Mouse (Mus musculus) limb, embryonic 15.5 days (tissue): ENCODE results near the gene R3hcc1l. TPM values are rescaled to one million over a fixed set of nuclear protein-coding genes. Genes with fewer than 3 reads are reported as not detected.

Source experiments
- ATAC-seq: fragments of 200-750 bp; cut with Nextera tagmentation; 2 replicates; pipeline ENCODE4 v1.8.0; 2017; ENCODE audit warnings: low read depth, moderate TSS enrichment; ENCODE audit not compliant: insufficient number of reproducible peaks, low FRiP score, low TSS enrichment
- H3K27ac ChIP-seq: fragments of 300-500 bp; sonication (generic); 2 replicates; pipeline ENCODE4 v1.5.1; 2015; ENCODE audit warnings: moderate library complexity, mild to moderate bottlenecking, inconsistent platforms
- H3K27me3 ChIP-seq: fragments of 300-500 bp; sonication (generic); 2 replicates; pipeline ENCODE4 v1.6.1; 2015; ENCODE audit warnings: inconsistent platforms
- H3K36me3 ChIP-seq: fragments of 300-500 bp; sonication (generic); 2 replicates; pipeline ENCODE4 v1.6.1; 2015; ENCODE audit warnings: inconsistent platforms
- H3K4me1 ChIP-seq: fragments of 300-500 bp; sonication (generic); 2 replicates; pipeline ENCODE4 v1.6.1; 2015; ENCODE audit warnings: inconsistent platforms
- H3K4me2 ChIP-seq: fragments of 300-500 bp; sonication (generic); 2 replicates; pipeline ENCODE4 v1.6.1; 2015; ENCODE audit warnings: mild to moderate bottlenecking, inconsistent platforms
- H3K4me3 ChIP-seq: fragments of 300-500 bp; sonication (generic); 2 replicates; pipeline ENCODE4 v1.5.1; 2015; ENCODE audit warnings: mild to moderate bottlenecking, inconsistent platforms
- H3K9ac ChIP-seq: fragments of 300-500 bp; sonication (generic); 2 replicates; pipeline ENCODE4 v1.6.1; 2015; ENCODE audit warnings: inconsistent platforms
- H3K9me3 ChIP-seq: fragments of 300-500 bp; sonication (generic); 2 replicates; pipeline ENCODE4 v1.6.1; 2016; ENCODE audit warnings: inconsistent platforms
- WGBS: fragments of 180-500 bp; shearing (Covaris S2); methylation state at CpG from one replicate; pipeline ENCODE4 v1.1.7; 2015; 5-methylcytosine and 5-hydroxymethylcytosine counted together
- polyA plus RNA-seq: library from polyadenylated mRNA; unstranded; fragments of >200 nt; fragmentation: Nextera tagmentation; extraction: Ambion mirVana; gene quantifications from 2 replicates; pipeline ENCODE4 v1.2.1, GENCODE M21; 2015

Gene R3hcc1l
- polyA plus RNA-seq, 1 experiment from 2014 or later, result 18.9 TPM

DNA sequence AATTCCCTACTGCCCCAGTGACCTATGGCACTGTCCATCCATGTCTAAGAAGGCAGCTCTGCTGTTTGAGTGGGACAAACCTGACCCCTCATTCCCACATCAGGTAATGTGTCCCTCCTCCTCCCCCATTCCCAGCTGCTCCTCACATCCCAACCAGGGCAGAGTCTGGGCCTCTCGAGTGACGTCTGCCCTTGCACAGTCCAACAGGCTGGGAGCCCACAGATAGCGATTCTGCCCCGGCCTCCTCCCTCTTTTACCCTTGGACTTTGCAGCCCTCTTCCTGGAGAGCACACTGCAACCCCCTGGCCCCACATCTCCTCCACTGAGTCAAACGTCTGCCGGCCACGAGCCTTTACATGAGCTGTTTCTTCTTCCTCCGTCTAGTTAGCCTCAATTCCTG, 84.0 kb downstream of the R3hcc1l start:
- Histone ChIP-seq H3K4me1 (no peaks in the 10 kb centered on the region), H3K36me3 (no peaks in the 10 kb centered on the region), H3K27ac (no peak overlapping the region), H3K4me3 (no peak overlapping the region), H3K27me3 (no peaks in the 10 kb centered on the region), H3K4me2 (no peak overlapping the region), H3K9ac (no peak overlapping the region), H3K9me3 (no peaks in the 10 kb centered on the region)
- 75% methylated on average over 8 of the region's 8 CpGs for WGBS
- no peak for ATAC-seq

DNA sequence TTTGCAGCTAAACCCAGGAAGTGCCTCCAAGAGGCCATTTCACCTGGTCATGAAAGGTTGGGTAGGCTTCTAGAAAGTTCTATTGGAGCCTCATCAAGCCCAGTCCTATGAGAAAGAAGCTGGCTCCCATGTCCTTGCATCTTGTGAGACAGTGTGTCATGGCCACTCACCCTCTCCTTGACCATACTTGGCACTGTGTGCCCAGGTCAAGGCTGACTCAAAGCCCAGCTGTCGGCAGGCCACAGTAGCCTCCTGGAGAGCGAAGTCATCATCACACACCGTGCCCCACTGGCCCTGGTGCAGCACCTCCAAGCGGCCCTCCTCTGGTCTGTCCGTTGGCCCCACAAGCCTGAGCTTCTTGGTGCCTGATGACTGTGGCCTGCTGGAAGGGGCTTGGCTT, 89.5 kb downstream of the R3hcc1l start:
- H3K4me3 ChIP-seq, result no peak overlapping the region
- no peaks in the 10 kb centered on the region for H3K9me3 ChIP-seq
- H3K36me3 ChIP-seq, result no peaks in the 10 kb centered on the region
- ATAC-seq, result no peak
- no peak overlapping the region for H3K27ac ChIP-seq
- H3K4me2 ChIP-seq, result no peak overlapping the region
- H3K27me3 ChIP-seq, result peaks cover 13% of the 10 kb centered on the region
- H3K9ac ChIP-seq, result no peak overlapping the region
- 90% methylated on average over 5 of the region's 5 CpGs for WGBS
- H3K4me1 ChIP-seq, result peaks cover 10% of the 10 kb centered on the region

DNA sequence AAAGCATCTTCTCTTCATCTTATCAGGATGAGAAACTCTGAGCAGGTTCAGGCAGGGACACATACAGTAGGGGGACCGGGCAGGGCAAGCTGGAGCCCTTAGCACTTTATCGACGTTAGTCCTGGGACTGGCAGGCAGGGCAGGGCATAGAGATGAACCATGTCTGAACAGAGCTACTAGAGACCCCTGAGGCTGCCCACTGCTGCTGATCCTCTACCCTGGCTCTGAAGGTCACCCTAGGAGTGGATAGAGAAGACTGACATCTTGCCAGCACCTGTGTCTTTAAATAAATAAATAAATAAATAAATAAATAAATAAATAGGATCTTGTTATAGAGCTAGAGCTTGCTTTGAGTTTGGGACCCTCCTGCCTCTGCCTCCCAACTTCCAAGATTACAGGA, 91.2 kb downstream of the R3hcc1l start:
- Histone ChIP-seq H3K27ac (no peak overlapping the region), H3K4me2 (no peak overlapping the region), H3K9ac (no peak overlapping the region), H3K27me3 (peaks cover 13% of the 10 kb centered on the region), H3K4me3 (no peak overlapping the region), H3K36me3 (no peaks in the 10 kb centered on the region), H3K4me1 (peaks cover 19% of the 10 kb centered on the region), H3K9me3 (no peaks in the 10 kb centered on the region)
- 91% methylated on average over 3 of the region's 3 CpGs for WGBS
- ATAC-seq, result no peak

DNA sequence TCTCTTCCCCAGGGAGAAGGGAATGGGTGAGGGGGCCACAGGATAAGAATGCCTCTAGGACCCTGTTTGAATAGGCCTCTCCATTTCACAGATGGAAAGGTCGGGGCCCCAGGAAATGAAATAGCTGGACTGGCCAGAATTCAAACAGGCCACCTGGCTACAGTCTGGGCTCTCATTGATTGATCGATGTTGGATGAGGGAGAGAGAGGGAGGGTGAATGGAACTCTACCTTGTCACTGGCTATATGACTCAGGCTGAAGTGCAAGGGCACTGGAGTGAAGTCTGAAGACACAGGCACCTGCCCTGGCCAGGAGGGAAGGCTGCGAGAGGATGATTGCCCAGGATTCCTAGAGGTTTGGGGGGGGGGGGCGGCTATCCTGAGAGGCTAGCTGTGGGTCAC, 93.2 kb downstream of the R3hcc1l start:
- peaks cover 13% of the 10 kb centered on the region for H3K27me3 ChIP-seq
- no peak overlapping the region for H3K27ac ChIP-seq
- H3K9ac ChIP-seq, result no peak overlapping the region
- H3K4me2 ChIP-seq, result no peak overlapping the region
- H3K36me3 ChIP-seq, result no peaks in the 10 kb centered on the region
- H3K9me3 ChIP-seq, result no peaks in the 10 kb centered on the region
- no peak overlapping the region for H3K4me3 ChIP-seq
- H3K4me1 ChIP-seq, result peaks cover 19% of the 10 kb centered on the region
- WGBS, result 83% methylated on average over 4 of the region's 4 CpGs
- no peak for ATAC-seq

DNA sequence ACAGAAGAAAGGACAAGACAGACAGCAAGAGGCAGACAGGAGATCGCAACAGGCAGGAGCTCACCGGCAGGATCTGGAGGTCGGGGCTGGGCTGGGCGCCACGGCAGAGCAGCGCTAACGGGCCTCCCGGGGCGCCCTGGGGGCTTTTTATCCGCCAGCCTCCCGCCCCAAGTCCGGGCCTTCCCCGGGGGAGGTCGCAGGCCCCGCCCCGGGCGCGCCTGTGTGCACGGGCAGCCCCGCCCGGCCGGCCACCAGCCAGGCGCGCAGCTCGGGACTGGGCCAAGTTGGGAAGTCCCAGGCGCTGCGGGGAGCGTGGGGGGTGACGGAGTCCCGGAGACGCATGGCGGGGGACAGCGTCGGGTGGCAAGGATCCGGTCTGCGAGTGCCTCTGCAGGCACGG, 94.1 kb downstream of the R3hcc1l start, which contains the start of gene Loxl4:
Gene Loxl4 (minus strand): TSS at position 160 of the 400 bp plus-strand sequence.
- H3K36me3 ChIP-seq, result no peaks in the 10 kb centered on the region
- H3K4me3 ChIP-seq, result peak within 1 kb of the TSS; percentile 44
- ATAC-seq, result peak; percentile 61; the same call in 1 of the 2 replicates
- H3K9me3 ChIP-seq, result no peaks in the 10 kb centered on the region
- no peak within 1 kb of the TSS for H3K27ac ChIP-seq
- H3K27me3 ChIP-seq, result peaks cover 13% of the 10 kb centered on the region
- no peak within 1 kb of the TSS for H3K9ac ChIP-seq
- peaks cover 19% of the 10 kb centered on the region for H3K4me1 ChIP-seq
- WGBS, result under 1% methylated on average over 37 of the region's 37 CpGs
- H3K4me2 ChIP-seq, result peak within 1 kb of the TSS; percentile 82

DNA sequence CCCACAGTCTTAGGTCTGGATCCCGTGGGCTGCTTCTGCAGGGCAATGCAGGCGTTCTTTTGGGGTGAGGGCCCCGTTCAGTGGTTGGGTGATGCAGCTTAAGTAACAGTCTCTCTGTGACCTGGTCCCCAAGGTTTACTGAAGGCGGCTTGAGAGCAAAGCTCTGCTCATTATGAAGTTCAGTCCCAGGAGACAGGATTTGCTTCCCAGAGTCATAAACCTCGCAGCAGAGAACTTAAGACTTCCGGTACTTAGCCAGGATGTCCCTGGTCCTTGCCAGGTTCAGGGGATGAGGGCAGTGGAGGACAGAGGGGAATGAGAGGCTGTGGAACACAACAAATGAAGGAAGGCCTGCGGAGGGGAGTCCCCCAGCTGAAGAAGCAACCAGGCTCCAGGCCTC, 94.6 kb downstream of the R3hcc1l start:
- Histone ChIP-seq H3K27me3 (peaks cover 13% of the 10 kb centered on the region), H3K4me2 (peak overlapping the region; percentile 82), H3K4me1 (peaks cover 19% of the 10 kb centered on the region), H3K36me3 (no peaks in the 10 kb centered on the region), H3K9ac (no peak overlapping the region), H3K9me3 (no peaks in the 10 kb centered on the region), H3K4me3 (peak overlapping the region; percentile 44), H3K27ac (no peak overlapping the region)
- no peak for ATAC-seq
- 16% methylated on average over 7 of the region's 7 CpGs for WGBS

DNA sequence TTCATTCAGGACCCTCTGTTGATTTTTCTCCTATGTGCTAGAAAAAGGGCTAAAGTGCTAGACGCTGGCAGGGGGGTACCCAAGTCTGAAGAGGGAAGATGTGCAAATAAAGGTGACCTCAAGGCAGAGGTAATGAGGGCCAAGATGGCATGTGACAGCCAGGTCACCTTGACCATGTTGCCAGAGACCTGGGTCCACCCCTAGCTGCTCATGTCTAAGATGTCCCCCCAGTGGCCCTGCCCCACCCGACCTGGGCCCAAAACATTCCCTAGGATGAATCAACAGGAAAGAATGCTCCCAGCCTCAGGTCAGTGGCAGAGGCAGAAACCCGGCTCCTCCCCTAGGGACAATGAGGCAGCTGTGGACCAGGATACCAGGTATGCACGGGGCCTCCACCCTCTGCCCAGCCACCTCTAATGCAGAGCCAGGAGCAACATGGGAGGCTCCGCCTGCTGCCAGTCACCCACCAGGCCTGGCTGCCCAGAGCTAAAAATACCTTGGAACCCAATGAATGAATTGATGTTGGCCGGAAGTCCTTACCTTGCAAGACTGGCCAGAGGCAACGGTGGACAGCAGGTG, 95.2 kb downstream of the R3hcc1l start:
- H3K36me3 ChIP-seq, result no peaks in the 10 kb centered on the region
- no peak overlapping the region for H3K27ac ChIP-seq
- H3K4me2 ChIP-seq, result no peak overlapping the region
- H3K9me3 ChIP-seq, result no peaks in the 10 kb centered on the region
- peaks cover 19% of the 10 kb centered on the region for H3K4me1 ChIP-seq
- no peak for ATAC-seq
- H3K27me3 ChIP-seq, result peaks cover 13% of the 10 kb centered on the region
- H3K4me3 ChIP-seq, result no peak overlapping the region
- no peak overlapping the region for H3K9ac ChIP-seq
- 64% methylated on average over 7 of the region's 7 CpGs for WGBS

DNA sequence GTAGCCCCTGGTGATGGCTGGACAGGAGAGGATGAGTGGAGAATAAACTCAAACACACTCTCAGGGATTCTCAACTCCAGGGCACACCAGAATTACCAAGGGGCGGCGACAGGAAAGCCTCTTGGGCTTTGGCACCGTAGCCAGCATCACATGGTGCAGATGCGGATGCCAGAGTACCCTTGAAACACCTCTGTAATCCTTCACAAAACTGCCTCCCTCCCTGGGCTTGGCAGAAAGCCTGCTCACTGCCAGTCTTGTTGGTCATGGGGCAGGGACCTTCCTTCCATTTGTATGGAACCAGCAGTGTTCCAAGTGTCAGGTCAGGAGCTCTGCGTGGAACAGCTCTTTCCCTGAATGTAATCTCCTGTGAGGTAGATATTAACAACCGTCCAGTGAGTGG, 109.5 kb downstream of the R3hcc1l start:
- Histone ChIP-seq H3K9ac (no peak overlapping the region), H3K4me3 (no peak overlapping the region), H3K36me3 (no peaks in the 10 kb centered on the region), H3K4me2 (no peak overlapping the region), H3K27me3 (no peaks in the 10 kb centered on the region), H3K4me1 (peaks cover 14% of the 10 kb centered on the region), H3K9me3 (no peaks in the 10 kb centered on the region), H3K27ac (no peak overlapping the region)
- WGBS, result 83% methylated on average over 6 of the region's 6 CpGs
- ATAC-seq, result no peak

DNA sequence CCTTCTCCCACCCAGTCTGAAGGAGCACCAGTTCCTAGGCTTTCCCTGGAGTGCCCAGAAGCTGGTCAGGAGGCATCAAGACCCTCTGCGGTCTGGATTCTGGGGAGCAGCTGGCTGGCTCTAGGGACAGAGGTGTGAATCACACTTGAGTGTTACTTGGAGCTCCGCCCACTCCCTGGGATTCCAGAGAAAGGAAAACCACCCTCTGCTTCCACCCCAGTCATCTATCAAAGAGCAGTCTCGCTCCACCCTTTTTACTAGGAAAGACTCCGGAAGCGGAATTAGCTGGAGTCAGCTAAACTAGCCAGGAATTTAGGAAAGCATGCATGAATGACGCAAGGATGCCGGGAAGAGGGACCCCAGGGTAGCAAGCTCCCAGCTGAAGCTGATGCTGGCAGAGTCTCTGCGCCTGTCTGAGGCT, 113.0 kb downstream of the R3hcc1l start:
- H3K27me3 ChIP-seq, result no peaks in the 10 kb centered on the region
- 3% methylated on average over 8 of the region's 8 CpGs for WGBS
- H3K9ac ChIP-seq, result no peak overlapping the region
- no peaks in the 10 kb centered on the region for H3K36me3 ChIP-seq
- H3K4me3 ChIP-seq, result no peak overlapping the region
- peaks cover 16% of the 10 kb centered on the region for H3K4me1 ChIP-seq
- no peaks in the 10 kb centered on the region for H3K9me3 ChIP-seq
- ATAC-seq, result 0 out of 2 replicates have a peak, but pooled peaks have one; percentile 40
- H3K4me2 ChIP-seq, result peak overlapping the region; percentile 22
- no peak overlapping the region; the same call in 1 of the 2 replicates for H3K27ac ChIP-seq

DNA sequence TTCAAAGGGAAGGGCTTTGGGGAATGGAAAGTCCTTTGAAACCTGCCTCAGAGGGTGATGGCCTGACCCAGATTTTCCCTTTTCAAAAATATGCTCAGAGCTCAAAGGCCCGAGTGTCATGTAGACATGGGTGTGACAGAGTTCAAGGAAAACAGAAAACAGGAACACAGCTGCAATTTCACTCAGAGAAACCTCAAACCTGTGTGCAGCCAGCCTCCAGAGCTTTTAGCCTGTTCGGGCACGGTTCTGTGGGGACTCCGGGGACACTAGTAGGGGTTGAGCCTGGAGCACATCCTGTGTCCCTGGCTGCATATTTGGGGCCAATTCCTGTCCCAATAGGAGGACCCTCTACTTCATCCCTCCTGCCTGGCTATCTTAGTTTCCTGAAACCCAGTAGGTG, 113.7 kb downstream of the R3hcc1l start:
- Histone ChIP-seq H3K27me3 (no peaks in the 10 kb centered on the region), H3K36me3 (no peaks in the 10 kb centered on the region), H3K9ac (no peak overlapping the region), H3K4me3 (no peak overlapping the region), H3K4me2 (no peak overlapping the region), H3K27ac (no peak overlapping the region), H3K4me1 (peaks cover 16% of the 10 kb centered on the region), H3K9me3 (no peaks in the 10 kb centered on the region)
- WGBS, result 49% methylated on average over 4 of the region's 4 CpGs
- ATAC-seq, result no peak

DNA sequence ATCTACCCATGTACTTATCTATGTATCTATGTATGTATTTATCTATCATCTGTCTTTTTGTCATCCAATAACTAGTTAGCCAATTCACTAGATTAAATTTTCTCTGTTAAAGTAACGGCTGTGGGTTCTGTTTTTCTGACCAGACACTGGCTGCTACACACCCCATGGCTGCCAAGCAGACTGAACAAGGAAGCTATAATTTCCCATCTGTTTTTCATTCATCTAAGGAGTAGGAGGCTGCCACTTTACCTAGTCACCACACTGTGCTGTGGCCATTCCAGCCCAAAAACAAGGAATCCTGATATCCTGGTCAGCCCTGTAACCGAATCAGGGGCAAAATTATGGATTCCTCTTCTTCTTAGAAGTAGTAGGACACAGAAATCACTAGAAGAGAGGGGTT, 115.1 kb downstream of the R3hcc1l start:
- no peaks in the 10 kb centered on the region for H3K9me3 ChIP-seq
- no peak overlapping the region for H3K4me3 ChIP-seq
- 35% methylated on average over 2 of the region's 2 CpGs for WGBS
- no peak overlapping the region for H3K27ac ChIP-seq
- ATAC-seq, result no peak
- no peaks in the 10 kb centered on the region for H3K27me3 ChIP-seq
- no peak overlapping the region for H3K4me2 ChIP-seq
- peaks cover 17% of the 10 kb centered on the region for H3K4me1 ChIP-seq
- H3K9ac ChIP-seq, result no peak overlapping the region
- H3K36me3 ChIP-seq, result no peaks in the 10 kb centered on the region

DNA sequence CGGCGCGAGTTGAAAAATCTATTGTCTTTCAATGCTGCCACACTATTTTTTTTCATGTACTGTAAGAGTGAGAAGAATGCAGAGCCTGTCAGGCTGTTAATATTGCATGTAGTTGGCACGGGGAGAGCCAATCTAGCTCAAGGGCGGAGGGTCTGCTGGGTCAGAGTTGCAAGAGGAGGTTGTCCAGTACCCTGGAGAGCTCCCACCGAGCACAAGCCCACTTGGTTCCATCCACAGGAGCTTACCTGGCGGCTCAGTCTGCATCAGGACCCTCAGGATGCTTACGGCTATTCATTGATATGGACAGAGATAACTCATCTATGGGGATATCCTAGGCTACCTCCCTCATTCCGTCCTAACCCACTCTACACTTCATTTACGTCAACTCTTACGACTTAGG, 118.1 kb downstream of the R3hcc1l start:
- H3K4me1 ChIP-seq, result peaks cover 21% of the 10 kb centered on the region
- H3K4me2 ChIP-seq, result no peak overlapping the region
- H3K27ac ChIP-seq, result no peak overlapping the region
- H3K4me3 ChIP-seq, result no peak overlapping the region
- no peaks in the 10 kb centered on the region for H3K9me3 ChIP-seq
- WGBS, result 40% methylated on average over 11 of the region's 11 CpGs
- no peaks in the 10 kb centered on the region for H3K27me3 ChIP-seq
- H3K9ac ChIP-seq, result no peak overlapping the region
- no peak for ATAC-seq
- H3K36me3 ChIP-seq, result no peaks in the 10 kb centered on the region
